Mouse (Mus musculus): ENCODE data around the gene H2-D1. TPM values are rescaled to one million over a fixed set of nuclear protein-coding genes. Genes with fewer than 3 reads are reported as not detected.

The H2-D1 gene
- total and polyA plus RNA-seq, 3 experiments: 105 to 286 (median 131) TPM

DNA sequence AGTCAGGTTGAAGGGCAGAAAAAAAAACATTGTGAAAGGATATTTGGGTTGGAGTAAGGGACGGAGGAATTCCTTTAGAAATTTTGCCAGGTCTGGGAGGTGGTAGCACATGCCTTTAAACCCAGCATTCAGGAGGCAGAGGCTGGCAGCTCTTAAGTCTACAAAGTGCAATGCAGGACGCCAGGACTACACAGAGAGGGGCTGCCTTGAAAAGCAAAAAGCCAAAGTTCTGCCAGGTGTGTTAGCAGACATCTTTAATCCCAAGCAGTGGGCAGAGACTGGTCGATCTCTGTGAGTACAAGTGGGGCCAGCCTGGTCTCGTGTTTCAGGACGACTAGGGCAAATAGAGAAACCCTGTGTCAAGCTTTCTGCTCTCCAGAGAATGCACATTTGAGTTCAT lies 10.5 kb upstream of the H2-D1 start:
- 76% methylated on average over 5 of the region's 5 CpGs for WGBS
- no peak overlapping the region for H3K9ac ChIP-seq (ENCODE audit: low read depth, low read length)
- no peak for TF ChIP-seq POLR2A (IDR thresholded peaks at IDR 0.05; ENCODE audit: insufficient read depth, low read depth, low read length)
- no peak for TF ChIP-seq CTCF (IDR thresholded peaks at IDR 0.05)
- no peak for TF ChIP-seq EP300 (IDR thresholded peaks at IDR 0.05; ENCODE audit: insufficient read depth, low read depth, low read length)
- H3K27ac ChIP-seq: no peak overlapping the region
- no peak for DNase-seq
- no peaks in the 10 kb centered on the region for H3K27me3 ChIP-seq (ENCODE audit: control insufficient read depth, insufficient read depth, low read length)
- no peaks in the 10 kb centered on the region for H3K4me1 ChIP-seq (ENCODE audit: control insufficient read depth, insufficient read depth, low read length)
- intact Hi-C loops (cut with DNase I): no loop called here
- no peaks in the 10 kb centered on the region for H3K79me2 ChIP-seq (replicated peaks; ENCODE audit: control insufficient read depth, insufficient read depth, low read length)
- H3K36me3 ChIP-seq (ENCODE audit: control insufficient read depth, insufficient read depth, low read length): peaks cover 5% of the 10 kb centered on the region; the same call in 1 of the 2 replicates
- H3K4me3 ChIP-seq: no peak overlapping the region

DNA sequence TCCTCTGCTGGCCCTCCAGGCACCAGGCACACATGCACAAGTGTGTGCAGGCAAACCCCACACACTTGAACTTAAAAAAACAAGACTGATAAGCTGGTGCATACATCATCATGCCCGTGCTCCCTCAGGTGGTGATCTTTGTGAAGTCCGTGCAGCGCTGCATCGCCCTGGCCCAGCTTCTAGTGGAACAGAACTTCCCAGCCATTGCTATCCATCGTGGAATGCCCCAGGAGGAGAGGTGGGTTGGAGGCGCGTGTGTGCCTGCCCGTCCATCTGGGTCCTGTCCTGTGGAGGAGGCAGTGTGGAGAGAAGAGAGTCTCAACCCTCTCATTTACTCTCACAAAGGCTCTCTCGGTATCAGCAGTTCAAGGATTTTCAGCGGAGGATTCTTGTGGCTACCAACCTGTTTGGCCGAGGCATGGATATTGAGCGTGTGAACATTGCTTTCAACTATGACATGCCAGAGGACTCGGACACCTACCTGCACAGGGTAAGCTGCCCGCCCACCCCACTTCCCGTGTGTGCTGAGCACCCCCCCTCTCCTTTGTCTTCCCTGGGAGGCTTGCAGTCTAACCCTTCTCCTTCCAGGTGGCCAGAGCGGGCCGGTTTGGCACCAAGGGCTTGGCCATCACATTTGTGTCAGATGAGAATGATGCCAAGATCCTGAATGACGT lies 9.8 kb upstream of the H2-D1 start:
- H3K27ac ChIP-seq: no peak overlapping the region
- no peaks in the 10 kb centered on the region for H3K27me3 ChIP-seq (ENCODE audit: control insufficient read depth, insufficient read depth, low read length)
- H3K36me3 ChIP-seq (ENCODE audit: control insufficient read depth, insufficient read depth, low read length): peaks cover under 1% of the 10 kb centered on the region; the same call in 1 of the 2 replicates
- no peak overlapping the region for H3K4me3 ChIP-seq
- no peak for TF ChIP-seq POLR2A (IDR thresholded peaks at IDR 0.05; ENCODE audit: insufficient read depth, low read depth, low read length)
- TF ChIP-seq EP300 (IDR thresholded peaks at IDR 0.05; ENCODE audit: insufficient read depth, low read depth, low read length): no peak
- no peak for TF ChIP-seq CTCF (IDR thresholded peaks at IDR 0.05)
- no peak overlapping the region for H3K9ac ChIP-seq (ENCODE audit: low read depth, low read length)
- H3K79me2 ChIP-seq (replicated peaks; ENCODE audit: control insufficient read depth, insufficient read depth, low read length): no peaks in the 10 kb centered on the region
- no peaks in the 10 kb centered on the region for H3K4me1 ChIP-seq (ENCODE audit: control insufficient read depth, insufficient read depth, low read length)
- 64% methylated on average over 18 of the region's 18 CpGs for WGBS
- intact Hi-C loops (cut with DNase I): no loop called here
- DNase-seq: no peak

DNA sequence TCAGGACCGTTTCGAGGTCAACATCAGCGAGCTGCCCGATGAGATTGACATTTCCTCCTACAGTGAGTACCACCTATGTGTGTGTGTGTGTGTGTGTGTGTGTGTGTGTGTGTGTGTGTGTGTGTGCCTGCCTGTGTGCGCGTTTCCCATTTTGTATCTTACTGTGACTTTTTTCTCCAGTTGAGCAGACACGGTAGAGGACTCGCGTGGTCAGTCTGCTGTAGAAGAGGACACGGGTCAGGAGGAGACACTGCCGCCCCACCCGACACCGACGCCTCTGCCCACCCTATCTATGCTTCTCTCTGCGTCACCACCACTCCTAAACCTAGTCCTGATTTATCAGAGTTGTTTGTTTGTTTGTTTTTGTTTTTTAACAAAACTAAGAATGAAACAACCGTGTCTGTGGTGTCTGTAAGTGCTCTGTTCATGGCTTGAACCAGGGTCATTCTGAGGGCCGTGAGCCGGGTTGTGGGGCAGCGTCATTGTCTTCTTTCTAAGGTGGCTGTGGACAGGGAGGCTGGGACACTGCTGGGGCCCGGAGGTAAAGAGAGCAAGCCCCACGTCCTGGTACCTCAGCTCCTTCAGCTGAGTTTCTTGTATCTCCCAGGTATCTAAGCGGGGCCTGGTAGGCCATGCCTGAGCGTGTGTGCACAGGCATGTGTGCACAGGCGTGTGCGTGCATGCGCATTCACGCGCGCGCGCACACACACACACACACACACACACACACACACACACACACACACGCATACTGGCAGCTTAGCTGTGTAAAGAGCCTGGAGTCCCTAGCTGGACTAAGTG lies 9.0 kb upstream of the H2-D1 start:
- TF ChIP-seq CTCF (IDR thresholded peaks at IDR 0.05): no peak
- no peak for TF ChIP-seq POLR2A (IDR thresholded peaks at IDR 0.05; ENCODE audit: insufficient read depth, low read depth, low read length)
- TF ChIP-seq EP300 (IDR thresholded peaks at IDR 0.05; ENCODE audit: insufficient read depth, low read depth, low read length): no peak
- DNase-seq: no peak
- Histone ChIP-seq H3K4me1 (ENCODE audit: control insufficient read depth, insufficient read depth, low read length) (no peaks in the 10 kb centered on the region), H3K36me3 (ENCODE audit: control insufficient read depth, insufficient read depth, low read length) (no peaks in the 10 kb centered on the region), H3K9ac (ENCODE audit: low read depth, low read length) (no peak overlapping the region), H3K27ac (no peak overlapping the region), H3K27me3 (ENCODE audit: control insufficient read depth, insufficient read depth, low read length) (no peaks in the 10 kb centered on the region), H3K4me3 (no peak overlapping the region), H3K79me2 (replicated peaks; ENCODE audit: control insufficient read depth, insufficient read depth, low read length) (no peaks in the 10 kb centered on the region)
- intact Hi-C loops (cut with DNase I): no loop called here
- WGBS: 81% methylated on average over 32 of the region's 32 CpGs

DNA sequence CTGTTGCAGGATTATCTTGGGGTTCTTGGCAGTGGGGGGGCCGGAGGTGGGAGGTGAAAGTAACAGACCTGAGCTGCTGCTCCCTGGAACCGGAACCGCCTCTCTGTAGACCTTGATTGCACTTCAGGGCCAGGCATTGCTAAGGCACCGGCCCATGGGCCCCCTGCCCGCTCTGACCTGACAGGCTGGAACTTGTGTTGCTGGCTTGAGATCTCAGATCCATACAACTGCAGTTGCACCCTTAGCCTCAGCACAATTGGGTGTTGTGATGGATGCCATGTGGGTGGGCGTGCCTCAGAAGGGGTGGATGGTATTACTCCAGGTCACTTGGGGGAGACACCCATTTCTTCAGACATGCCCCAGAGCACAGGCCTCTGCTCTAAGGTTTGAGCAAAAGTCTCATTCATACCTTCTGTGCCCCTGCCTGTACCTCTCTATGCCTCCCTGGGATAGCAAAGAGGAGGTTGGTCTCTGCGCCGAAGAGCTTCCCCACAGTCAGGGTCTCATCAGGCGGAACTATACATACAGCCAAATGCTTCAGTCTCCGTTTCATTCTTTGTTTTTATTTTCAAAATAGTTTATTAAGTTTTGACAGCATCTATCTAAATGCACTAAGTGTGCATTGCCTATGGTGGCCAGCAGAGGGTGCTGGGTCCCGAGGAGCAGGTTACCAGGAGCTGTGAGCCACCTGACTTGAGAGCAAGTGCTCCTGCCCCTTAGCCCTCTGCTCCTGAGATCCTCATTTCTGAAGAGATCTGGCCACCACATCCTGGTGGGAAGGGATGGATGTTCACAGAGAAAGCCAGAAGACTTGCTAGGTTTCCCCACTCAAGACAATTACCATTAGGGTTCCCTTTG lies 8.1 kb upstream of the H2-D1 start:
- peak; percentile 60 to 74 for DNase-seq
- H3K27ac ChIP-seq: no peak overlapping the region
- no peak overlapping the region for H3K9ac ChIP-seq (ENCODE audit: low read depth, low read length)
- H3K4me3 ChIP-seq: no peak overlapping the region
- intact Hi-C loops (cut with DNase I): loop anchor here (5.0 kb wide), 1 partner anchor 38 kb away; no protein-coding TSS in a partner anchor
- 65% methylated on average over 11 of the region's 11 CpGs for WGBS
- H3K27me3 ChIP-seq (ENCODE audit: control insufficient read depth, insufficient read depth, low read length): no peaks in the 10 kb centered on the region
- TF ChIP-seq CTCF (IDR thresholded peaks at IDR 0.05) (peak; percentile 98), EP300 (IDR thresholded peaks at IDR 0.05; ENCODE audit: insufficient read depth, low read depth, low read length) (0 out of 2 replicates have a peak, but pooled peaks have one; percentile 39), POLR2A (IDR thresholded peaks at IDR 0.05; ENCODE audit: insufficient read depth, low read depth, low read length) (peak; percentile 40; the same call in 1 of the 2 replicates)
- H3K36me3 ChIP-seq (ENCODE audit: control insufficient read depth, insufficient read depth, low read length): no peaks in the 10 kb centered on the region
- no peaks in the 10 kb centered on the region for H3K79me2 ChIP-seq (replicated peaks; ENCODE audit: control insufficient read depth, insufficient read depth, low read length)
- H3K4me1 ChIP-seq (ENCODE audit: control insufficient read depth, insufficient read depth, low read length): no peaks in the 10 kb centered on the region; the same call in 1 of the 2 replicates

DNA sequence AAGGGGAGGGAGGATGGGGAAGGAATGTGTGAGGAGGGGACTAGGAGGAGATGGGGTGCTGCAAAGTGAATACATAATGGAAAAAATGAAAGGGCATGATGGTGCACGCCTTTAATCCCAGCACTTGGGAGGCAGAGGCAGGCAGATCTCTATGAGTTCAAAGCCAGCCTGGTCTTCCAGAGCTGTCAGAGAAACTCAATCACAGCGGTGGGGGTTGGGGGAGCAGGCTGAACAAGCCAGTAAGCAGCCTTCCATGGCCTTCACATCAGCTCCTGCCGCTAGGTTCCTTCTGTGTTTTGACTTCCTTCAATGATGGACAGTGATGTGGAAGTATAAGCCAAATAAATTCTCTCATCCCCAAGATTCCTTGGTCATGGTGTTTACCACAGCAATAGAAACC lies 7.2 kb upstream of the H2-D1 start:
- intact Hi-C loops (cut with DNase I): loop anchor here (5.0 kb wide), 1 partner anchor 37 kb away; no protein-coding TSS in a partner anchor
- 73% methylated on average over 3 of the region's 3 CpGs for WGBS

More for the DNA sequence above, 7.2 kb upstream of the H2-D1 start:
- TF ChIP-seq POLR2A (IDR thresholded peaks at IDR 0.05; ENCODE audit: insufficient read depth, low read depth, low read length) (no peak), EP300 (IDR thresholded peaks at IDR 0.05; ENCODE audit: insufficient read depth, low read depth, low read length) (no peak), CTCF (IDR thresholded peaks at IDR 0.05) (no peak)
- H3K27me3 ChIP-seq (ENCODE audit: control insufficient read depth, insufficient read depth, low read length): no peaks in the 10 kb centered on the region
- H3K79me2 ChIP-seq (replicated peaks; ENCODE audit: control insufficient read depth, insufficient read depth, low read length): no peaks in the 10 kb centered on the region
- H3K4me1 ChIP-seq (ENCODE audit: control insufficient read depth, insufficient read depth, low read length): no peaks in the 10 kb centered on the region; the same call in 1 of the 2 replicates
- H3K27ac ChIP-seq: no peak overlapping the region
- no peak overlapping the region for H3K9ac ChIP-seq (ENCODE audit: low read depth, low read length)
- no peak for DNase-seq
- no peaks in the 10 kb centered on the region for H3K36me3 ChIP-seq (ENCODE audit: control insufficient read depth, insufficient read depth, low read length)
- H3K4me3 ChIP-seq: no peak overlapping the region
